Mouse (Mus musculus) stomach, postnatal 0 days (tissue): ENCODE data around the gene Tssk6. TPM values are rescaled to one million over a fixed set of nuclear protein-coding genes. Genes with fewer than 3 reads are reported as not detected.
A peak's percentile ranks its signal among the peaks of the same experiment; 100 is the strongest.

ENCODE experiments used
- ATAC-seq: fragments of 200-750 bp; cut with Nextera tagmentation; 2 replicates; pipeline ENCODE4 v1.8.0; 2017; ENCODE audit not compliant: low FRiP score, low TSS enrichment
- DNase-seq: peaks from one replicate; pipeline ENCODE4 v3.0.0-alpha.2; 2016; ENCODE audit warnings: low spot score
- H3K27ac ChIP-seq: fragments of 300-500 bp; sonication (generic); replicated peaks from 2 replicates; pipeline ENCODE4 v1.5.1; 2014; ENCODE audit warnings: mild to moderate bottlenecking, control low read depth
- H3K27me3 ChIP-seq: fragments of 300-500 bp; sonication (generic); 2 replicates; pipeline ENCODE4 v1.6.1; 2014; ENCODE audit warnings: low read length; ENCODE audit not compliant: control insufficient read depth, insufficient read depth
- H3K36me3 ChIP-seq: fragments of 300-500 bp; sonication (generic); 2 replicates; pipeline ENCODE4 v1.6.1; 2014; ENCODE audit warnings: low read length, mixed read lengths; ENCODE audit not compliant: control insufficient read depth, insufficient read depth
- H3K4me1 ChIP-seq: fragments of 300-500 bp; sonication (generic); replicated peaks from 2 replicates; pipeline ENCODE4 v1.6.1; 2014; ENCODE audit warnings: antibody characterized with exemption; ENCODE audit not compliant: control insufficient read depth, insufficient read depth
- H3K4me2 ChIP-seq: fragments of 300-500 bp; sonication (generic); replicated peaks from 2 replicates; pipeline ENCODE4 v1.6.1; 2014; ENCODE audit warnings: low read depth, mild to moderate bottlenecking, control low read depth, moderate library complexity
- H3K4me3 ChIP-seq: fragments of 300-500 bp; sonication (generic); 2 replicates; pipeline ENCODE4 v1.5.1; 2014; ENCODE audit warnings: low read depth, low read length, control low read depth
- H3K9ac ChIP-seq: fragments of 300-500 bp; sonication (generic); 2 replicates; pipeline ENCODE4 v1.6.1; 2014; ENCODE audit warnings: mild to moderate bottlenecking, low read length, control low read depth, mixed read lengths
- H3K9me3 ChIP-seq: fragments of 300-500 bp; sonication (generic); 2 replicates; pipeline ENCODE4 v1.6.1; 2016; ENCODE audit warnings: low read length; ENCODE audit not compliant: control insufficient read depth
- CTCF ChIP-seq: IDR thresholded peaks from 2 replicates; pipeline ENCODE4 v1.5.1; 2016; ENCODE audit warnings: antibody characterized with exemption, low read depth, mild to moderate bottlenecking, moderate library complexity
- EP300 ChIP-seq: optimal IDR thresholded peaks from 2 replicates; pipeline ENCODE3; 2016; ENCODE audit warnings: antibody characterized with exemption
- WGBS: fragments of 180-500 bp; shearing (Covaris S2); extraction: QIAGEN DNeasy Blood & Tissue Kit; methylation state at CpG from one replicate; pipeline ENCODE4 v1.1.7; 2014; 5-methylcytosine and 5-hydroxymethylcytosine counted together
- polyA plus RNA-seq: library from polyadenylated mRNA; unstranded; fragments of >200 nt; fragmentation: Nextera tagmentation; extraction: Ambion mirVana; gene quantifications from 2 replicates; pipeline ENCODE4 v1.2.1, GENCODE M21; 2015

Tssk6 gene
- polyA plus RNA-seq, 1 experiment from 2014 or later, result 2.7 TPM

DNA sequence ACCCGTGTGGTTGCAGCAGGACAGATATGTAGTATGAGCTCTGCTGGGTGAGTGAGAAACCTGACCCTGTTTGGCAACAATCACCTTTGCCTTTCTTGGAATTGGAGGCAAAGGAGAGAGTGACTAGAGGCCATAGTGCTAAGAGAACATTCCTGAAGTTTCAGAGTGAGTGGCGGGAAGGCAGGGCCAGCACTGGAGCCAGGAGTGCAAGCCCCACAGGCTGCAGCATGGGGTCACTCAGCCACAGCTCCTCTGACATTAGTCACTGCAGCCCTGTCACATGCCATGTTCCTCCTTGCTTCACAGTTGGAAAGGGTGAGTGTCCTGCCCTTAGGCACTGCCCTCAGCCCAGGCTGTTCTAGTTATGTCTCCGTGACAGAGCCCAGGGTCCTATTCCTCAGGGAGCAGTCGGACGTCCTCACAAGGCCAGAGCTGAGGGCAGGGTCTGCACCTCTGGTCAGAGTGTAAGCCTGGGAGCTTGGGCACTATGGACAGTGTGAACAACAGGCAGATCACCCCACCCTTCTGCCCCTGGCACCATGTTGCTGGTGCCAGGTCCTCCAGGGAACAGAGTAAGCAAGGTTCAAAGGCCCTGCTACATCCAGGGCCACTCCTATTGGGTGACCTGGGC is 34.2 kb upstream of the Tssk6 start:
- no peak overlapping the region for H3K27ac ChIP-seq
- no peaks in the 10 kb centered on the region for H3K27me3 ChIP-seq
- TF ChIP-seq EP300 (no peak), CTCF (no peak)
- H3K4me3 ChIP-seq, result no peak overlapping the region
- H3K9me3 ChIP-seq, result no peaks in the 10 kb centered on the region
- no peaks in the 10 kb centered on the region for H3K4me1 ChIP-seq
- H3K4me2 ChIP-seq, result no peak overlapping the region
- peak; percentile 67 for ATAC-seq
- no peak for DNase-seq
- 71% methylated on average over 5 of the region's 5 CpGs for WGBS
- no peaks in the 10 kb centered on the region for H3K36me3 ChIP-seq
- no peak overlapping the region for H3K9ac ChIP-seq

GRCm38 (mm10) chr8:69870003-69870765 is 31.8 kb upstream of the Tssk6 start:
- Histone ChIP-seq H3K9ac (no peak overlapping the region), H3K36me3 (no peaks in the 10 kb centered on the region), H3K27ac (no peak overlapping the region), H3K4me1 (no peaks in the 10 kb centered on the region), H3K27me3 (no peaks in the 10 kb centered on the region), H3K4me2 (no peak overlapping the region), H3K4me3 (no peak overlapping the region), H3K9me3 (no peaks in the 10 kb centered on the region)
- 76% methylated on average over 11 of the region's 11 CpGs for WGBS
- ATAC-seq (no peak), DNase-seq (no peak)
- TF ChIP-seq EP300 (no peak), CTCF (no peak)

DNA sequence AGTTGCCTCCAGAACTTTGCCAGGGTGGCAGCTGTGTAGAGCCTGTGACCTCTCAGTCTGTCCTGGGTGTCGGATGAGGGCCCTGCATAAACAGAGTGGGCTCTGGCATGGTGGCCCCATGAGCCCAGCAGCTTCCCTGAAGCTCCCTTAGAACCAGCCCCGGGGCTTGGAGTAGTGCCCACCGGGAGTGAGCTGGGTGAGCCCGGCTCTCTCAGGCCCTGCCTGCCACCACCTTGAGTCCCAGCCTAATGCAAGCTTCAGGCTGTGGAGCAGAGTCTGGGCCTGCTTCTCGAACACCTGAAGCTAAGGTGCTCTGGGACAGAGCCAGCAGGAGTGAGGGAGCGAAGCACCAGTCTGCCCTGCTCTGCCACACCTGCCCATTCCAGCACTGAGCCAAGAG is 31.1 kb upstream of the Tssk6 start:
- DNase-seq, result no peak
- Histone ChIP-seq H3K4me2 (no peak overlapping the region), H3K4me1 (no peaks in the 10 kb centered on the region), H3K27ac (no peak overlapping the region), H3K27me3 (no peaks in the 10 kb centered on the region), H3K9ac (no peak overlapping the region), H3K9me3 (no peaks in the 10 kb centered on the region), H3K36me3 (no peaks in the 10 kb centered on the region), H3K4me3 (no peak overlapping the region)
- ATAC-seq, result no peak
- TF ChIP-seq CTCF, result no peak
- no peak for TF ChIP-seq EP300
- 76% methylated on average over 6 of the region's 6 CpGs for WGBS

DNA sequence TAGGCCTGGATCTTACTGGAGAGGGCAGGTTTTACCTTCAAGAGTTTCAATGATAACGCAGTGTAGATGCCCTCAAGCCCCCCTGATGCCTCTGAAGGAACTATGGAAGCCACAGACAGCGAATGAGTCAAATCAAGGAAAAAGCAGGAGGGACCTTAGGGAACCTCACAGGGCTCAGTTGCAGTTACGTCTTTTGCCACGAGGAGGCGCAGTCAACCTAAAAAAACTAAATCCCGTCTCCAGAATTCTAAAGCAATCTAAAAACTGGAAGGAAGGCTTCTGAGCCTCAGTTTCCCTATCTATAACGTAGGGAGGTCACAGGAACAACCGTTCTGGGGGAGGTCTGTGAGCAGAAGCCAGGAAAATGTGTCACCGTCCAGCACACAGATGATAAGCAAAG is 27.8 kb upstream of the Tssk6 start:
- no peaks in the 10 kb centered on the region for H3K36me3 ChIP-seq
- DNase-seq, result peak; percentile 64

DNA sequence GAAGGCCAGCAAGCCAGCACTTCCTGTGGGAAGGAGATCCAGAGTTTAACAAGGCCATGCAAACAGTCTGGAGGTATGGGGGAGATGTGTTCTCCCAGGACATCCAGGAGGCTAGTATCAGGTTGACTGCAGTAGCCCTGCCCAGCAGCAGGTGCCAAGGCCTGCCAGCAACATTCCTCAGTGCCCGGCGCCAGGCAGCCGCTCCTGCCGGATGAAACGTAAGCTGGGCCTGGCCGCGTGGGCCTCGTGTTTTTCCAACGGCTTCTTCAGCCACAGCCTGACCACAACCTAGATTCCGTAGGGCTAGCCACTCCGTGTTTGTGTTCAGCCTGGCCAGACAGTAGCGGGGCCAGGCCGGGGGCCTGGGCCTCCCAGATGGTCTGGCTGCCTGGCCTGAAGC is 27.3 kb upstream of the Tssk6 start:
- Histone ChIP-seq H3K27me3 (no peaks in the 10 kb centered on the region), H3K27ac (no peak overlapping the region), H3K9me3 (no peaks in the 10 kb centered on the region), H3K4me3 (no peak overlapping the region), H3K4me1 (no peaks in the 10 kb centered on the region), H3K4me2 (no peak overlapping the region), H3K36me3 (no peaks in the 10 kb centered on the region), H3K9ac (no peak overlapping the region)
- DNase-seq (no peak), ATAC-seq (no peak)
- 76% methylated on average over 13 of the region's 13 CpGs for WGBS
- no peak for TF ChIP-seq EP300
- no peak for TF ChIP-seq CTCF

More for the DNA sequence above, 27.8 kb upstream of the Tssk6 start:
- TF ChIP-seq CTCF (peak; percentile 84), EP300 (no peak)
- Histone ChIP-seq H3K4me3 (no peak overlapping the region), H3K9me3 (no peaks in the 10 kb centered on the region), H3K4me1 (no peaks in the 10 kb centered on the region), H3K27ac (no peak overlapping the region), H3K9ac (no peak overlapping the region), H3K4me2 (no peak overlapping the region), H3K27me3 (no peaks in the 10 kb centered on the region)
- 9% methylated on average over 9 of the region's 9 CpGs for WGBS
- ATAC-seq, result no peak

GRCm38 (mm10) chr8:69876097-69876496 is 25.9 kb upstream of the Tssk6 start:
- Histone ChIP-seq H3K9ac (no peak overlapping the region), H3K9me3 (no peaks in the 10 kb centered on the region), H3K4me1 (no peaks in the 10 kb centered on the region), H3K27ac (no peak overlapping the region), H3K27me3 (no peaks in the 10 kb centered on the region; the same call in 1 of the 2 replicates), H3K36me3 (no peaks in the 10 kb centered on the region), H3K4me3 (no peak overlapping the region), H3K4me2 (no peak overlapping the region)
- ATAC-seq, result no peak
- TF ChIP-seq CTCF (no peak), EP300 (no peak)
- DNase-seq, result no peak
- WGBS, result 53% methylated on average over 10 of the region's 10 CpGs
